Mouse (Mus musculus): ENCODE measurements at regions not wholly inside any gene's neighbourhood (a gene's known extent, or its start where the extent isn't known, plus 50 kb on each side); places are given as distances from the start of the nearest gene placed in this dataset.

DNA sequence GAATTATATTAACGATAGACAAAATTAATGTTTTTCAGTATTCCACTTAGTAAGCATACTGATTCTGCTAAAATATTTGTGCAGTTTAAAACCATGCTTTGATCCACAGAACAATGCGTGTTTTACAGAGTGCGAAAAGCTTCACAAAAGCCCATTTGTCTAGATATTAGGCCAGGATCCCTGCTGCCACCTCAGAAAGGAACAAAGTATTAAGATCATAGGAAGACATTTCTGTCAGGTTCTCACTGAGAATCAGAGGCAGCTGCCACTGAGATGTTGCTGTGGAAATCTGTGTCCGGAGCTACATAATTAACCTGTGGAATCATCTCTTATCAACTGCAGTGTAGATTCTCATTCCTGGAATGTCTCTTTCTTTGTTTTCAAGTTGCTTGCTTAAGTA is 656.9 kb downstream of the Car8 start:
- H3K4me2 ChIP-seq (replicated peaks) = no peak overlapping the region
- no peaks in the 10 kb centered on the region for H3K36me3 ChIP-seq
- no peaks in the 10 kb centered on the region for H3K27me3 ChIP-seq
- no peak overlapping the region for H3K27ac ChIP-seq
- H3K9me3 ChIP-seq = no peaks in the 10 kb centered on the region
- no peak overlapping the region for H3K4me3 ChIP-seq
- no peaks in the 10 kb centered on the region for H3K4me1 ChIP-seq
- ATAC-seq (ENCODE audit: low FRiP score, low read depth) = no peak
- 90% methylated on average over 4 of the region's 4 CpGs for WGBS
- H3K9ac ChIP-seq = no peak overlapping the region

- H3K4me2 ChIP-seq (replicated peaks) = no peak overlapping the region
- no peak for ATAC-seq (ENCODE audit: low FRiP score, low read depth)
- WGBS = 79% methylated on average over 8 of the region's 8 CpGs
Observed at GRCm38 (mm10) chr4:7581220-7581916, 657.5 kb downstream of the Car8 start.

GRCm38 (mm10) chr4:7580554-7581219 is 658.2 kb downstream of the Car8 start:
- no peak for ATAC-seq (ENCODE audit: low FRiP score, low read depth)
- WGBS = 85% methylated on average over 10 of the region's 10 CpGs
- H3K9me3 ChIP-seq = no peaks in the 10 kb centered on the region
- H3K27me3 ChIP-seq = no peaks in the 10 kb centered on the region
- H3K36me3 ChIP-seq = no peaks in the 10 kb centered on the region
- no peak overlapping the region for H3K27ac ChIP-seq
- no peak overlapping the region for H3K9ac ChIP-seq
- H3K4me1 ChIP-seq = no peaks in the 10 kb centered on the region
- no peak overlapping the region for H3K4me3 ChIP-seq
- no peak overlapping the region for H3K4me2 ChIP-seq (replicated peaks)

More at GRCm38 (mm10) chr4:7581220-7581916, 657.5 kb downstream of the Car8 start:
- Histone ChIP-seq H3K27ac (no peak overlapping the region), H3K36me3 (no peaks in the 10 kb centered on the region), H3K4me3 (no peak overlapping the region), H3K27me3 (no peaks in the 10 kb centered on the region), H3K4me1 (no peaks in the 10 kb centered on the region), H3K9me3 (no peaks in the 10 kb centered on the region), H3K9ac (no peak overlapping the region)

- Histone ChIP-seq H3K27ac (no peak overlapping the region), H3K4me2 (replicated peaks) (no peak overlapping the region), H3K4me1 (no peaks in the 10 kb centered on the region), H3K27me3 (no peaks in the 10 kb centered on the region), H3K4me3 (no peak overlapping the region), H3K9ac (no peak overlapping the region), H3K9me3 (no peaks in the 10 kb centered on the region), H3K36me3 (no peaks in the 10 kb centered on the region)
- ATAC-seq (ENCODE audit: low FRiP score, low read depth) = no peak
- WGBS = 70% methylated on average over 2 of the region's 2 CpGs
Observed at GRCm38 (mm10) chr4:7574011-7574410, 664.8 kb downstream of the Car8 start.

GRCm38 (mm10) chr4:7567687-7568393 is 671.0 kb downstream of the Car8 start:
- 42% methylated on average over 6 of the region's 6 CpGs for whole genome bisulfite sequencing
- no peaks in the 10 kb centered on the region for H3K36me3 ChIP-seq
- H3K27ac ChIP-seq = no peak overlapping the region
- no peak overlapping the region for H3K9ac ChIP-seq
- H3K4me2 ChIP-seq (replicated peaks) = no peak overlapping the region
- H3K4me3 ChIP-seq = no peak overlapping the region
- peaks cover 4% of the 10 kb centered on the region; the same call in 1 of the 2 replicates for H3K4me1 ChIP-seq
- ATAC-seq (ENCODE audit: low FRiP score, low read depth) = no peak
- no peaks in the 10 kb centered on the region for H3K27me3 ChIP-seq
- H3K9me3 ChIP-seq = no peaks in the 10 kb centered on the region

GRCm38 (mm10) chr4:7559867-7560832 is 678.7 kb downstream of the Car8 start:
- no peak overlapping the region for H3K4me3 ChIP-seq
- no peak overlapping the region for H3K9ac ChIP-seq
- no peaks in the 10 kb centered on the region for H3K9me3 ChIP-seq
- 50% methylated on average over 7 of the region's 7 CpGs for WGBS
- H3K4me2 ChIP-seq (replicated peaks) = no peak overlapping the region
- ATAC-seq (ENCODE audit: low FRiP score, low read depth) = peak; percentile 87
- 0 out of 2 replicates have a peak, but pooled peaks cover 3% of the 10 kb centered on the region for H3K4me1 ChIP-seq
- H3K27me3 ChIP-seq = no peaks in the 10 kb centered on the region
- H3K27ac ChIP-seq = peak overlapping the region; percentile 44; the same call in 1 of the 2 replicates
- H3K36me3 ChIP-seq = no peaks in the 10 kb centered on the region

DNA sequence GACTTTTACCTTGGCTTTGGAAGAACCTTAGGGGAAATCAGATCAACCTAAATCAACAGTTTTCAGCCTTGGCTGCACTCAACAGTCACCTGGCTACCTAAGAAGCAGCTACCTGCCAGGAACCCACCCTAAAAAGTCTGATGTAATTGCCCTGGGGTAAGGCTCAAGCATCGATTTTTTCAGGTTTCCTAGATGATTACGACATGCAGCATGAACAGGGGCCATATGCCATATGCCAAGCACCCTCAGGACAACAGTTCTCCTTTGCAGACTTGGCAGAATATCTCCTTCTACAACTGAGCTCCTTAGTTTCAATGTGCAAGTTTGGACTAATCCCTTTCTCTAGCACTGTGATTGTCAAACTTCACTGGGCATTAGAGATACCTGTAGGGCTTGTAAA is 680.1 kb downstream of the Car8 start:
- Histone ChIP-seq H3K9ac (no peak overlapping the region), H3K9me3 (no peaks in the 10 kb centered on the region), H3K4me2 (replicated peaks) (no peak overlapping the region), H3K27me3 (no peaks in the 10 kb centered on the region), H3K27ac (no peak overlapping the region), H3K36me3 (no peaks in the 10 kb centered on the region), H3K4me1 (0 out of 2 replicates have a peak, but pooled peaks cover 3% of the 10 kb centered on the region), H3K4me3 (no peak overlapping the region)
- no peak for ATAC-seq (ENCODE audit: low FRiP score, low read depth)
- WGBS = 76% methylated on average over 2 of the region's 2 CpGs

DNA sequence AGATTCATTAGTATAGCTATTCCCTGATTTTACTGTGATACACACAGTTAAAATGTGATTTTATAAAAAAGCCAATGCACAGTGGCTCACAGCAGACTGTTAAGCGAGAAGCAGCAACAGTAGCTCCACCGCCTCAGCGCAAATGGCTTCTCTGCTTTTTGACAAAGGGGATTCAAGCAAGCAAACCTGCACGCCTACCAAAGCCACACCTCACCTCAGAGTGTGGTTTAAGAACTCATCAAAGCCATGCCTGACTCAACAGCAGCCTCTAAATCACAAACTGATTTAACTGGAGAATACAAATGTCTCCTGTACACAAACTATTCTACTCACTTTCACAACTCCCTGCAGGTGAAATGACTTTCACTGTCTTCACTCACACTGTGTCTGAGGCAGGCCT is 704.5 kb downstream of the Car8 start:
- ATAC-seq (ENCODE audit: low FRiP score, low read depth) = no peak
- Histone ChIP-seq H3K36me3 (no peaks in the 10 kb centered on the region), H3K27me3 (no peaks in the 10 kb centered on the region), H3K4me2 (replicated peaks) (no peak overlapping the region), H3K4me1 (no peaks in the 10 kb centered on the region), H3K4me3 (no peak overlapping the region), H3K9ac (no peak overlapping the region), H3K9me3 (no peaks in the 10 kb centered on the region), H3K27ac (no peak overlapping the region)
- 79% methylated on average over 4 of the region's 4 CpGs for WGBS

- whole genome bisulfite sequencing = 78% methylated on average over 2 of the region's 2 CpGs
- H3K27me3 ChIP-seq = no peaks in the 10 kb centered on the region
- H3K9ac ChIP-seq = no peak overlapping the region
- no peaks in the 10 kb centered on the region for H3K9me3 ChIP-seq
- ATAC-seq (ENCODE audit: low FRiP score, low read depth) = no peak
- H3K4me1 ChIP-seq = no peaks in the 10 kb centered on the region
- H3K27ac ChIP-seq = no peak overlapping the region
- no peak overlapping the region for H3K4me3 ChIP-seq
- H3K4me2 ChIP-seq (replicated peaks) = no peak overlapping the region
- H3K36me3 ChIP-seq = no peaks in the 10 kb centered on the region
Observed at GRCm38 (mm10) chr4:7527718-7528117, 711.1 kb downstream of the Car8 start.

- Histone ChIP-seq H3K4me1 (no peaks in the 10 kb centered on the region), H3K9ac (no peak overlapping the region), H3K4me2 (replicated peaks) (no peak overlapping the region), H3K4me3 (no peak overlapping the region), H3K36me3 (no peaks in the 10 kb centered on the region), H3K27me3 (no peaks in the 10 kb centered on the region), H3K9me3 (no peaks in the 10 kb centered on the region), H3K27ac (no peak overlapping the region)
- whole genome bisulfite sequencing = 78% methylated on average over 1 of the region's 1 CpGs
- ATAC-seq (ENCODE audit: low FRiP score, low read depth) = no peak
Observed at GRCm38 (mm10) chr4:7513081-7513480, 725.8 kb downstream of the Car8 start.

- Histone ChIP-seq H3K4me2 (replicated peaks) (no peak overlapping the region), H3K9ac (no peak overlapping the region), H3K4me3 (no peak overlapping the region), H3K27ac (no peak overlapping the region), H3K36me3 (no peaks in the 10 kb centered on the region), H3K4me1 (no peaks in the 10 kb centered on the region), H3K9me3 (no peaks in the 10 kb centered on the region), H3K27me3 (no peaks in the 10 kb centered on the region)
- no peak for ATAC-seq (ENCODE audit: low FRiP score, low read depth)
Observed at GRCm38 (mm10) chr4:7485552-7485951, 753.3 kb downstream of the Car8 start.
